Mouse (Mus musculus) hindbrain, embryonic 15.5 days (tissue): ENCODE data around the gene Ttc22. TPM values are rescaled to one million over a fixed set of nuclear protein-coding genes. Genes with fewer than 3 reads are reported as not detected.

Source experiments
- ATAC-seq: fragments of 200-750 bp; cut with Nextera tagmentation; 2 replicates; pipeline ENCODE4 v1.8.0; 2017; ENCODE audit warnings: low read depth, moderate number of reproducible peaks, moderate TSS enrichment; ENCODE audit not compliant: low FRiP score
- H3K27ac ChIP-seq: fragments of 300-500 bp; sonication (generic); replicated peaks from 2 replicates; pipeline ENCODE4 v1.5.1; 2015; ENCODE audit warnings: mild to moderate bottlenecking, inconsistent platforms
- H3K27me3 ChIP-seq: fragments of 300-500 bp; sonication (generic); 2 replicates; pipeline ENCODE4 v1.6.1; 2015; ENCODE audit warnings: control low read depth, inconsistent platforms
- H3K36me3 ChIP-seq: fragments of 300-500 bp; sonication (generic); 2 replicates; pipeline ENCODE4 v1.6.1; 2015; ENCODE audit warnings: control low read depth, inconsistent platforms
- H3K4me1 ChIP-seq: fragments of 300-500 bp; sonication (generic); replicated peaks from 2 replicates; pipeline ENCODE4 v1.6.1; 2015; ENCODE audit warnings: control low read depth, inconsistent platforms
- H3K4me2 ChIP-seq: fragments of 300-500 bp; sonication (generic); 2 replicates; pipeline ENCODE4 v1.6.1; 2015; ENCODE audit warnings: moderate library complexity, mild to moderate bottlenecking, inconsistent platforms
- H3K4me3 ChIP-seq: fragments of 300-500 bp; sonication (generic); 2 replicates; pipeline ENCODE4 v1.5.1; 2015; ENCODE audit warnings: mild to moderate bottlenecking, inconsistent platforms
- H3K9ac ChIP-seq: fragments of 300-500 bp; sonication (generic); 2 replicates; pipeline ENCODE4 v1.6.1; 2015; ENCODE audit warnings: inconsistent platforms
- H3K9me3 ChIP-seq: fragments of 300-500 bp; sonication (generic); 2 replicates; pipeline ENCODE4 v1.6.1; 2016; ENCODE audit warnings: control low read depth, inconsistent platforms
- WGBS: fragments of 180-500 bp; shearing (Covaris S2); methylation state at CpG from one replicate; pipeline ENCODE4 v1.1.7; 2015; 5-methylcytosine and 5-hydroxymethylcytosine counted together
- polyA plus RNA-seq: library from polyadenylated mRNA; unstranded; fragments of >200 nt; fragmentation: Nextera tagmentation; extraction: Ambion mirVana; gene quantifications from 2 replicates; pipeline ENCODE4 v1.2.1, GENCODE M21; 2015

Gene Ttc22
- polyA plus RNA-seq: 1.5 and 2.4 TPM in 2 replicates

- WGBS: 30% methylated on average over 16 of the region's 16 CpGs
- Histone ChIP-seq H3K36me3 (no peaks in the 10 kb centered on the region), H3K27ac (no peak within 1 kb of the TSS), H3K9ac (no peak within 1 kb of the TSS), H3K4me3 (no peak within 1 kb of the TSS), H3K9me3 (no peaks in the 10 kb centered on the region), H3K4me2 (peak within 1 kb of the TSS; percentile 34), H3K4me1 (peaks cover 20% of the 10 kb centered on the region), H3K27me3 (peaks cover 34% of the 10 kb centered on the region)
- no peak for ATAC-seq
Observed at GRCm38 (mm10) chr4:106622030-106622493, at the start of gene Ttc22. Ttc22 (plus strand) TSS chr4:106622432.

GRCm38 (mm10) chr4:106575022-106575421, 47.2 kb upstream of the Ttc22 start:
- H3K36me3 ChIP-seq: peaks cover 77% of the 10 kb centered on the region
- 97% methylated on average over 7 of the region's 8 CpGs for WGBS
- no peak for ATAC-seq

GRCm38 (mm10) chr4:106577511-106577910, 44.7 kb upstream of the Ttc22 start:
- H3K4me2 ChIP-seq: no peak overlapping the region
- no peak for ATAC-seq
- no peak overlapping the region for H3K9ac ChIP-seq
- H3K9me3 ChIP-seq: no peaks in the 10 kb centered on the region
- no peaks in the 10 kb centered on the region for H3K27me3 ChIP-seq
- no peaks in the 10 kb centered on the region for H3K4me1 ChIP-seq
- no peak overlapping the region for H3K27ac ChIP-seq
- H3K4me3 ChIP-seq: no peak overlapping the region
- peaks cover 78% of the 10 kb centered on the region for H3K36me3 ChIP-seq
- 77% methylated on average over 7 of the region's 7 CpGs for WGBS

More at GRCm38 (mm10) chr4:106575022-106575421, 47.2 kb upstream of the Ttc22 start:
- no peaks in the 10 kb centered on the region for H3K27me3 ChIP-seq
- H3K9me3 ChIP-seq: no peaks in the 10 kb centered on the region
- no peak overlapping the region for H3K4me2 ChIP-seq
- H3K27ac ChIP-seq: no peak overlapping the region
- no peaks in the 10 kb centered on the region for H3K4me1 ChIP-seq
- no peak overlapping the region for H3K4me3 ChIP-seq
- no peak overlapping the region for H3K9ac ChIP-seq

- H3K27ac ChIP-seq: no peak overlapping the region
- H3K4me1 ChIP-seq: no peaks in the 10 kb centered on the region
- no peak for ATAC-seq
- WGBS: 87% methylated on average over 14 of the region's 14 CpGs
- no peak overlapping the region for H3K4me3 ChIP-seq
- H3K9me3 ChIP-seq: no peaks in the 10 kb centered on the region
- H3K36me3 ChIP-seq: peaks cover 84% of the 10 kb centered on the region
- no peaks in the 10 kb centered on the region for H3K27me3 ChIP-seq
- H3K9ac ChIP-seq: no peak overlapping the region
- no peak overlapping the region for H3K4me2 ChIP-seq
Observed at GRCm38 (mm10) chr4:106581176-106581864, 40.9 kb upstream of the Ttc22 start.

- 0 out of 2 replicates have a peak, but pooled peaks have one; percentile 44 for ATAC-seq
- Histone ChIP-seq H3K36me3 (peaks cover 85% of the 10 kb centered on the region), H3K27ac (no peak overlapping the region), H3K27me3 (no peaks in the 10 kb centered on the region), H3K4me1 (no peaks in the 10 kb centered on the region), H3K4me3 (no peak overlapping the region), H3K9ac (no peak overlapping the region), H3K9me3 (no peaks in the 10 kb centered on the region), H3K4me2 (no peak overlapping the region)
- 92% methylated on average over 15 of the region's 15 CpGs for WGBS
Observed at GRCm38 (mm10) chr4:106581865-106582204, 40.4 kb upstream of the Ttc22 start.

- Histone ChIP-seq H3K27me3 (no peaks in the 10 kb centered on the region), H3K36me3 (peaks cover 88% of the 10 kb centered on the region), H3K9ac (no peak overlapping the region), H3K4me1 (no peaks in the 10 kb centered on the region), H3K27ac (no peak overlapping the region), H3K4me2 (no peak overlapping the region), H3K9me3 (no peaks in the 10 kb centered on the region), H3K4me3 (no peak overlapping the region)
- no peak for ATAC-seq
- 91% methylated on average over 12 of the region's 12 CpGs for WGBS
Observed at GRCm38 (mm10) chr4:106582428-106583153, 39.6 kb upstream of the Ttc22 start.

GRCm38 (mm10) chr4:106584665-106585064, 37.6 kb upstream of the Ttc22 start:
- H3K9ac ChIP-seq: no peak overlapping the region
- H3K4me2 ChIP-seq: no peak overlapping the region
- no peaks in the 10 kb centered on the region for H3K27me3 ChIP-seq
- no peak overlapping the region for H3K27ac ChIP-seq
- H3K4me3 ChIP-seq: no peak overlapping the region
- H3K4me1 ChIP-seq: no peaks in the 10 kb centered on the region
- no peak for ATAC-seq
- WGBS: 81% methylated on average over 4 of the region's 4 CpGs
- peaks cover 86% of the 10 kb centered on the region for H3K36me3 ChIP-seq
- no peaks in the 10 kb centered on the region for H3K9me3 ChIP-seq

GRCm38 (mm10) chr4:106587075-106587474, 35.2 kb upstream of the Ttc22 start:
- H3K9me3 ChIP-seq: no peaks in the 10 kb centered on the region
- no peak overlapping the region for H3K9ac ChIP-seq
- no peaks in the 10 kb centered on the region for H3K27me3 ChIP-seq
- H3K4me2 ChIP-seq: no peak overlapping the region
- peaks cover 70% of the 10 kb centered on the region for H3K36me3 ChIP-seq
- H3K27ac ChIP-seq: no peak overlapping the region
- 95% methylated on average over 6 of the region's 6 CpGs for WGBS
- 0 out of 2 replicates have a peak, but pooled peaks have one; percentile 17 for ATAC-seq
- H3K4me1 ChIP-seq: no peaks in the 10 kb centered on the region
- H3K4me3 ChIP-seq: no peak overlapping the region

GRCm38 (mm10) chr4:106590142-106590541, 32.1 kb upstream of the Ttc22 start:
- no peak overlapping the region for H3K4me2 ChIP-seq
- no peak for ATAC-seq
- H3K4me3 ChIP-seq: no peak overlapping the region
- no peak overlapping the region for H3K27ac ChIP-seq
- H3K36me3 ChIP-seq: peaks cover 41% of the 10 kb centered on the region
- no peaks in the 10 kb centered on the region for H3K9me3 ChIP-seq
- no peaks in the 10 kb centered on the region for H3K4me1 ChIP-seq
- WGBS: 82% methylated on average over 9 of the region's 9 CpGs
- H3K9ac ChIP-seq: no peak overlapping the region
- H3K27me3 ChIP-seq: no peaks in the 10 kb centered on the region

GRCm38 (mm10) chr4:106590871-106591270, 31.4 kb upstream of the Ttc22 start:
- no peak overlapping the region for H3K4me2 ChIP-seq
- peaks cover 34% of the 10 kb centered on the region for H3K36me3 ChIP-seq
- H3K9ac ChIP-seq: no peak overlapping the region
- WGBS: 89% methylated on average over 9 of the region's 9 CpGs
- no peak overlapping the region for H3K4me3 ChIP-seq
- H3K9me3 ChIP-seq: no peaks in the 10 kb centered on the region
- H3K27me3 ChIP-seq: no peaks in the 10 kb centered on the region
- no peaks in the 10 kb centered on the region for H3K4me1 ChIP-seq
- H3K27ac ChIP-seq: no peak overlapping the region
- no peak for ATAC-seq

- H3K27ac ChIP-seq: no peak overlapping the region
- H3K9me3 ChIP-seq: no peaks in the 10 kb centered on the region
- no peaks in the 10 kb centered on the region for H3K27me3 ChIP-seq
- peaks cover 13% of the 10 kb centered on the region for H3K36me3 ChIP-seq
- WGBS: 63% methylated on average over 7 of the region's 7 CpGs
- no peak overlapping the region for H3K9ac ChIP-seq
- no peak for ATAC-seq
- no peak overlapping the region for H3K4me2 ChIP-seq
- H3K4me3 ChIP-seq: no peak overlapping the region
- H3K4me1 ChIP-seq: no peaks in the 10 kb centered on the region
Observed at GRCm38 (mm10) chr4:106593636-106594035, 28.6 kb upstream of the Ttc22 start.

GRCm38 (mm10) chr4:106596200-106596599, 26.0 kb upstream of the Ttc22 start:
- no peaks in the 10 kb centered on the region for H3K4me1 ChIP-seq
- ATAC-seq: no peak
- 62% methylated on average over 3 of the region's 3 CpGs for WGBS
- H3K4me3 ChIP-seq: no peak overlapping the region
- no peaks in the 10 kb centered on the region for H3K36me3 ChIP-seq
- H3K27me3 ChIP-seq: no peaks in the 10 kb centered on the region
- H3K4me2 ChIP-seq: no peak overlapping the region
- no peak overlapping the region for H3K9ac ChIP-seq
- H3K9me3 ChIP-seq: no peaks in the 10 kb centered on the region
- no peak overlapping the region for H3K27ac ChIP-seq
